Mouse (Mus musculus) G1E (cell line): ENCODE results near the gene 4930539E08Rik. TPM values are rescaled to one million over a fixed set of nuclear protein-coding genes. Genes with fewer than 3 reads are reported as not detected.

ENCODE experiments used
- ATAC-seq: 2 replicates; pipeline ENCODE4 v1.8.0; 2016; ENCODE audit warnings: mild to moderate bottlenecking; ENCODE audit not compliant: insufficient number of reproducible peaks, poor library complexity, low FRiP score, severe bottlenecking; ENCODE audit errors: extremely low read depth
- DNase-seq: peaks from one replicate; pipeline ENCODE4 v3.0.0; 2012; ENCODE audit warnings: low spot score
- H3K27me3 ChIP-seq: 2 replicates; pipeline ENCODE4 v1.6.1; 2012; ENCODE audit warnings: mild to moderate bottlenecking, low read length, inconsistent platforms; ENCODE audit not compliant: insufficient read depth
- H3K36me3 ChIP-seq: replicated peaks from 2 replicates; pipeline ENCODE3; 2012; ENCODE audit warnings: mild to moderate bottlenecking, inconsistent platforms
- H3K4me1 ChIP-seq: 2 replicates; pipeline ENCODE4 v1.6.1; 2012; ENCODE audit warnings: low read depth, low read length, inconsistent platforms, mixed read lengths; ENCODE audit not compliant: insufficient read depth
- H3K4me3 ChIP-seq: 2 replicates; pipeline ENCODE4 v1.5.1; 2012; ENCODE audit warnings: low read depth, mild to moderate bottlenecking, inconsistent platforms, low read length, moderate library complexity, mixed read lengths
- H3K9me3 ChIP-seq: replicated peaks from 2 replicates; pipeline ENCODE4 v1.6.1; 2012; ENCODE audit warnings: inconsistent platforms
- CTCF ChIP-seq: IDR thresholded peaks from 2 replicates; pipeline ENCODE4 v1.5.1; 2012; ENCODE audit warnings: low read depth, low read length, inconsistent platforms, mixed read lengths
- GATA1 ChIP-seq: IDR thresholded peaks from 2 replicates; pipeline ENCODE4 v1.6.1; 2012; ENCODE audit warnings: borderline replicate concordance, low read length, inconsistent platforms, mixed read lengths
- GATA2 ChIP-seq: IDR thresholded peaks from 2 replicates; pipeline ENCODE4 v1.6.1; 2012; ENCODE audit warnings: low read depth, low read length, inconsistent platforms, borderline replicate concordance
- POLR2AphosphoS5 ChIP-seq: IDR thresholded peaks from 2 replicates; pipeline ENCODE4 v1.6.1; 2012; ENCODE audit warnings: low read depth, low read length, inconsistent platforms; ENCODE audit not compliant: insufficient replicate concordance
- TAL1 ChIP-seq: conservative IDR thresholded peaks from 2 replicates; pipeline ENCODE4 v1.6.1; 2012; ENCODE audit warnings: low read depth, low read length, inconsistent platforms, mixed read lengths
- polyA plus RNA-seq: library from polyadenylated mRNA; stranded (reverse); fragments of >175 nt; gene quantifications from 2 replicates; pipeline ENCODE4 v1.2.3, GENCODE M21; 2012
- total RNA-seq, 2 experiments: library from RNA; stranded (forward) in 1 of 2; stranded (reverse) in 1 of 2; fragments of 200-1000 nt in 1 of 2; fragments of >200 nt in 1 of 2; fragmentation: Nextera tagmentation in 1 of 2; gene quantifications; 2 replicates each; pipeline ENCODE4 v1.2.3; 2014 to 2017

4930539E08Rik gene
- total and polyA plus RNA-seq, 3 experiments, result 0.11 TPM; not detected in 2

GRCm38 (mm10) chr17:28930392-28931074 is 15.4 kb upstream of the 4930539E08Rik start:
- no peak for TF ChIP-seq POLR2AphosphoS5
- TF ChIP-seq TAL1, result peak; percentile 38; the same call in 1 of the 2 replicates
- TF ChIP-seq GATA1, result no peak
- no peak for TF ChIP-seq GATA2
- TF ChIP-seq CTCF, result peak; percentile 26; the same call in 1 of the 2 replicates
- H3K4me1 ChIP-seq, result peaks cover 57% of the 10 kb centered on the region
- DNase-seq (peak; percentile 60), ATAC-seq (peak; percentile 55)
- H3K36me3 ChIP-seq, result no peaks in the 10 kb centered on the region
- H3K9me3 ChIP-seq, result no peaks in the 10 kb centered on the region
- H3K4me3 ChIP-seq, result peak overlapping the region; percentile 61; the same call in 1 of the 2 replicates
- peaks cover 5% of the 10 kb centered on the region; the same call in 1 of the 2 replicates for H3K27me3 ChIP-seq

- Histone ChIP-seq H3K36me3 (no peaks in the 10 kb centered on the region), H3K4me3 (no peak overlapping the region), H3K9me3 (no peaks in the 10 kb centered on the region), H3K4me1 (peaks cover 48% of the 10 kb centered on the region), H3K27me3 (peaks cover 17% of the 10 kb centered on the region)
- TF ChIP-seq CTCF, result no peak
- no peak for TF ChIP-seq POLR2AphosphoS5
- no peak for TF ChIP-seq TAL1
- TF ChIP-seq GATA2, result no peak
- TF ChIP-seq GATA1, result no peak
- DNase-seq (no peak), ATAC-seq (no peak)
These were observed 14.2 kb upstream of the 4930539E08Rik start for GRCm38 (mm10) chr17:28929369-28929768.

GRCm38 (mm10) chr17:28928004-28928403 is 12.9 kb upstream of the 4930539E08Rik start:
- ATAC-seq (no peak; the same call in 1 of the 2 replicates), DNase-seq (no peak)
- Histone ChIP-seq H3K9me3 (no peaks in the 10 kb centered on the region), H3K4me3 (no peak overlapping the region), H3K4me1 (peaks cover 48% of the 10 kb centered on the region), H3K36me3 (no peaks in the 10 kb centered on the region), H3K27me3 (peaks cover 23% of the 10 kb centered on the region)
- TF ChIP-seq GATA2 (no peak), GATA1 (no peak), CTCF (no peak), TAL1 (no peak), POLR2AphosphoS5 (no peak)

DNA sequence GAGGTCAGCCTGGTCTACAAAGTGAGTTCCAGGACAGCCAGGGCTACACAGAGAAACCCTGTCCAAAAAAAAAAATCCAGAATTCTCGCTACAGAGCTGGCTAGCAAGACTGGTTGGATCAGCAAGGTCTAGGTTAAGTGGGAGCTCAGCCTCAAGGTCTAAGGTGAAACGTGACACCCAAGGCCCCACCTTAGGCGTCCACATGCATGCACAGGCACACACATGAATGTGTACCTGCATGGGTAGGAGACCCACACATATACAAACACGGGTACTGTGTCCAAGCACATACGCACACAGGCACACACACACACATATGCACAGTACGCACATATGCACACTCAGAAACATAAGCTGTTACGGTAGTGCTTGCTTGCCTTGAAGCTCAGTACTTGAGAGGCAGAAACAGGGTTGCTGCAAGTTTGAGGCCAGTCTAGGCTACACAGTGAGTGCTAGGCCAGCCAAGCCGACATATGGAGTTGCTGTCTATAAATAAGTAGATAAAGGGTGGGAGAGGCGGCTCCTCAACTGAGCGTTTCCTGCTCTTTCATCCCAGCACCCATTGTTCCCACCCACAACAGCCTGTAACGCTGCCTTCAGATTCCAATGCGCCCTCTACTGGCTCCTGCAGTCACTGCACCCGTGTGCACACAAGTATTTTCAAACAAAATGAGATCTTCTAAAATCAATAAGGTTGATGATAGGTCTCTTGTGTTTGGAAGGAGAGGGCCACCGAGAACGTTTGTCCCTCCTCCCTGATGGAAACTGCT is 11.9 kb upstream of the 4930539E08Rik start:
- ATAC-seq (no peak), DNase-seq (peak; percentile 43)
- peaks cover 30% of the 10 kb centered on the region for H3K27me3 ChIP-seq
- H3K4me1 ChIP-seq, result peaks cover 45% of the 10 kb centered on the region
- H3K9me3 ChIP-seq, result no peaks in the 10 kb centered on the region
- no peak for TF ChIP-seq POLR2AphosphoS5
- TF ChIP-seq TAL1, result no peak
- no peak for TF ChIP-seq GATA2
- peak; percentile 80 for TF ChIP-seq CTCF
- no peak for TF ChIP-seq GATA1
- H3K36me3 ChIP-seq, result no peaks in the 10 kb centered on the region
- H3K4me3 ChIP-seq, result no peak overlapping the region

GRCm38 (mm10) chr17:28926380-28926779 is 11.3 kb upstream of the 4930539E08Rik start:
- Histone ChIP-seq H3K4me3 (no peak overlapping the region), H3K9me3 (no peaks in the 10 kb centered on the region), H3K27me3 (peaks cover 34% of the 10 kb centered on the region), H3K4me1 (peaks cover 41% of the 10 kb centered on the region), H3K36me3 (no peaks in the 10 kb centered on the region)
- TF ChIP-seq POLR2AphosphoS5, result no peak
- TF ChIP-seq TAL1, result no peak
- TF ChIP-seq GATA2, result no peak
- TF ChIP-seq CTCF, result peak; percentile 51
- no peak for TF ChIP-seq GATA1
- ATAC-seq (no peak), DNase-seq (no peak)

DNA sequence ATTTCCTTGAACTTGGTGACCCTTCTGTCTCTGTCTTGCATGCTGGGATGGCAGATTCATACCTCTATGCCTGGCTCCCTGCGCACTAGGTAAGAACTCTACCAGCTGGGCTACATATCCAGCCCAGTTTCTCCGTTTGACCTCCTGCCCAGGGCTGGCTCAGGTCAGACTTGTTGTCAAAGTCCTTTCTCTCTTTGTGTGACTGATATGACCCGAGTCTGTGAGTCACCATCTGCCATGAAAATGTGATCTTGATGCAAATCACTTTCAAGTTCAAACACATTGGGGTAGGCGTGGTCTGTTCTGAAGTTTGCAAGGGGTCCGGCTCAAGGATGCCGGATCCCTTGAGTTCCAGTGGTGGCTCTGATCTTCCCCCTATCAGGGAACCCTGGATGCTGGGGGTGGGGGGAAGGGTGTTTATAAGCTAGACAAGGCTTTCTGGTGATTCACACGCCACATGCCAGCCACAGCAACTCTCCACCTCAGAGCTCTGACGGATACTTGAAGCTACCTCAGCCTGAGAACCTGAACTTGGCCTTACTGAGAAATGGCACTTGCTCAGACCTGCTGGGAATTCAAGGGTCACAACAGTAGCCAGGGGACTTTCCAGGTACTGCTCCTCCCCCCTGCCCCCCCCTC is 10.0 kb upstream of the 4930539E08Rik start:
- Histone ChIP-seq H3K9me3 (no peaks in the 10 kb centered on the region), H3K27me3 (peaks cover 34% of the 10 kb centered on the region), H3K36me3 (no peaks in the 10 kb centered on the region), H3K4me3 (no peak overlapping the region), H3K4me1 (peaks cover 29% of the 10 kb centered on the region)
- TF ChIP-seq CTCF (no peak), TAL1 (no peak), POLR2AphosphoS5 (no peak), GATA1 (no peak), GATA2 (no peak)
- no peak for DNase-seq
- no peak for ATAC-seq
